Mouse (Mus musculus) heart, postnatal 0 days (tissue): ENCODE results near the gene Ckmt2. TPM values are rescaled to one million over a fixed set of nuclear protein-coding genes. Genes with fewer than 3 reads are reported as not detected.

ENCODE experiments used
- ATAC-seq: fragments of 200-750 bp; cut with Nextera tagmentation; 2 replicates; pipeline ENCODE4 v1.8.0; 2017; ENCODE audit warnings: low read depth, moderate number of reproducible peaks, moderate library complexity; ENCODE audit not compliant: insufficient read depth
- DNase-seq: peaks from one replicate; pipeline ENCODE4 v3.0.0-alpha.2; 2016; ENCODE audit warnings: low spot score
- H3K27ac ChIP-seq: fragments of 300-500 bp; sonication (generic); 2 replicates; pipeline ENCODE4 v1.5.1; 2014; ENCODE audit warnings: low read depth, mild to moderate bottlenecking
- H3K27me3 ChIP-seq: fragments of 300-500 bp; sonication (generic); 2 replicates; pipeline ENCODE4 v1.6.1; 2014; ENCODE audit warnings: low read length, mixed read lengths; ENCODE audit not compliant: control insufficient read depth, insufficient read depth
- H3K36me3 ChIP-seq: fragments of 300-500 bp; sonication (generic); replicated peaks from 2 replicates; pipeline ENCODE4 v1.6.1; 2014; ENCODE audit warnings: low read length, mixed read lengths; ENCODE audit not compliant: control insufficient read depth, insufficient read depth
- H3K4me1 ChIP-seq: fragments of 300-500 bp; sonication (generic); 2 replicates; pipeline ENCODE4 v1.6.1; 2014; ENCODE audit warnings: antibody characterized with exemption; ENCODE audit not compliant: control insufficient read depth, insufficient read depth
- H3K4me2 ChIP-seq: fragments of 300-500 bp; sonication (generic); 2 replicates; pipeline ENCODE4 v1.6.1; 2014; ENCODE audit warnings: low read depth, mild to moderate bottlenecking, low read length, moderate library complexity
- H3K4me3 ChIP-seq: fragments of 300-500 bp; sonication (generic); 2 replicates; pipeline ENCODE4 v1.5.1; 2014; ENCODE audit warnings: low read depth, low read length
- H3K9ac ChIP-seq: fragments of 300-500 bp; sonication (generic); replicated peaks from 2 replicates; pipeline ENCODE4 v1.6.1; 2014; ENCODE audit warnings: low read depth, low read length, mixed read lengths
- H3K9me3 ChIP-seq: fragments of 300-500 bp; sonication (generic); replicated peaks from 2 replicates; pipeline ENCODE4 v1.6.1; 2016; ENCODE audit warnings: low read length; ENCODE audit not compliant: control insufficient read depth
- CTCF ChIP-seq: IDR thresholded peaks from 2 replicates; pipeline ENCODE4 v1.5.1; 2016; ENCODE audit warnings: antibody characterized with exemption, control low read depth, low read depth
- EP300 ChIP-seq: IDR thresholded peaks from 2 replicates; pipeline ENCODE4 v1.6.1; 2016; ENCODE audit warnings: antibody characterized with exemption, low read depth
- WGBS: fragments of 180-500 bp; shearing (Covaris S2); extraction: QIAGEN DNeasy Blood & Tissue Kit; methylation state at CpG from one replicate; pipeline ENCODE4 v1.1.7; 2014; 5-methylcytosine and 5-hydroxymethylcytosine counted together
- polyA plus RNA-seq: library from polyadenylated mRNA; unstranded; fragments of >200 nt; fragmentation: Nextera tagmentation; extraction: Ambion mirVana; gene quantifications from 2 replicates; pipeline ENCODE4 v1.2.1, GENCODE M21; 2015
- total RNA-seq: library from RNA; depleted of rRNA; stranded (reverse); fragments of >200 nt; gene quantifications from 2 replicates; pipeline ENCODE4 v1.2.3, GENCODE M21; 2014; ENCODE audit warnings: low replicate concordance

Gene Ckmt2
- total and polyA plus RNA-seq, 2 experiments from 2014 or later = 421 to 571 TPM

GRCm38 (mm10) chr13:91873734-91874329, 2.9 kb downstream of the Ckmt2 start:
- H3K4me1 ChIP-seq = peaks cover 35% of the 10 kb centered on the region
- DNase-seq (peak; percentile 83), ATAC-seq (peak; percentile 74)
- H3K36me3 ChIP-seq = no peaks in the 10 kb centered on the region
- H3K4me2 ChIP-seq = peak overlapping the region; percentile 48; the same call in 1 of the 2 replicates
- 0 out of 2 replicates have a peak overlapping the region, but pooled peaks have one; percentile 30 for H3K9ac ChIP-seq
- peak overlapping the region; percentile 94 for H3K27ac ChIP-seq
- TF ChIP-seq CTCF (no peak), EP300 (0 out of 2 replicates have a peak, but pooled peaks have one; percentile 48)
- no peaks in the 10 kb centered on the region for H3K27me3 ChIP-seq
- 37% methylated on average over 7 of the region's 7 CpGs for WGBS
- H3K4me3 ChIP-seq = no peak overlapping the region
- H3K9me3 ChIP-seq = no peaks in the 10 kb centered on the region

- Histone ChIP-seq H3K4me3 (no peak overlapping the region), H3K4me1 (no peaks in the 10 kb centered on the region), H3K27ac (no peak overlapping the region), H3K4me2 (no peak overlapping the region), H3K9me3 (peaks cover 10% of the 10 kb centered on the region), H3K9ac (no peak overlapping the region), H3K27me3 (no peaks in the 10 kb centered on the region), H3K36me3 (no peaks in the 10 kb centered on the region; the same call in none of the 2 replicates)
- ATAC-seq = no peak
- TF ChIP-seq CTCF (no peak), EP300 (no peak)
- WGBS = 83% methylated on average over 1 of the region's 1 CpGs
- no peak for DNase-seq
Measured at GRCm38 (mm10) chr13:91868577-91868976, 8.1 kb downstream of the Ckmt2 start.

GRCm38 (mm10) chr13:91858835-91859234, 17.9 kb downstream of the Ckmt2 start:
- Histone ChIP-seq H3K9ac (no peak overlapping the region), H3K4me1 (no peaks in the 10 kb centered on the region), H3K9me3 (no peaks in the 10 kb centered on the region), H3K36me3 (peaks cover 14% of the 10 kb centered on the region), H3K27ac (no peak overlapping the region), H3K4me2 (no peak overlapping the region), H3K4me3 (no peak overlapping the region), H3K27me3 (no peaks in the 10 kb centered on the region)
- WGBS = 79% methylated on average over 7 of the region's 7 CpGs
- ATAC-seq (no peak), DNase-seq (no peak)
- TF ChIP-seq CTCF = peak; percentile 45
- no peak for TF ChIP-seq EP300

- Histone ChIP-seq H3K4me3 (no peak overlapping the region), H3K9ac (no peak overlapping the region), H3K4me2 (no peak overlapping the region), H3K36me3 (peaks cover 17% of the 10 kb centered on the region), H3K27ac (no peak overlapping the region), H3K9me3 (no peaks in the 10 kb centered on the region), H3K4me1 (no peaks in the 10 kb centered on the region), H3K27me3 (no peaks in the 10 kb centered on the region)
- ATAC-seq (no peak), DNase-seq (no peak)
- TF ChIP-seq EP300 = no peak
- TF ChIP-seq CTCF = 0 out of 2 replicates have a peak, but pooled peaks have one; percentile 8
- WGBS = 67% methylated on average over 8 of the region's 8 CpGs
Measured at GRCm38 (mm10) chr13:91857427-91857826, 19.3 kb downstream of the Ckmt2 start.

- ATAC-seq = no peak
- 70% methylated on average over 3 of the region's 3 CpGs for WGBS
- Histone ChIP-seq H3K4me3 (no peak overlapping the region), H3K4me2 (no peak overlapping the region), H3K4me1 (no peaks in the 10 kb centered on the region), H3K27ac (no peak overlapping the region), H3K36me3 (peaks cover 21% of the 10 kb centered on the region), H3K9me3 (no peaks in the 10 kb centered on the region), H3K27me3 (no peaks in the 10 kb centered on the region), H3K9ac (no peak overlapping the region)
- TF ChIP-seq EP300 (no peak), CTCF (no peak)
- no peak for DNase-seq
Measured at GRCm38 (mm10) chr13:91854412-91854811, 22.3 kb downstream of the Ckmt2 start.

GRCm38 (mm10) chr13:91827876-91828275, 48.8 kb downstream of the Ckmt2 start:
- ATAC-seq (no peak), DNase-seq (no peak)
- Histone ChIP-seq H3K36me3 (no peaks in the 10 kb centered on the region), H3K9me3 (no peaks in the 10 kb centered on the region), H3K9ac (no peak overlapping the region), H3K4me2 (no peak overlapping the region), H3K4me3 (no peak overlapping the region), H3K4me1 (no peaks in the 10 kb centered on the region), H3K27me3 (no peaks in the 10 kb centered on the region), H3K27ac (no peak overlapping the region)
- TF ChIP-seq EP300 (no peak), CTCF (no peak)
